Mouse (Mus musculus): ENCODE measurements around the gene Atxn1l.
"Not testable (repeated sequence)": the region's sequence is repeated elsewhere in the genome, so short reads cannot be mapped to it uniquely, and the experiment has no call there.

Atxn1l gene

GRCm38 (mm10) chr8:109737237-109738048 lies at the start of gene Atxn1l:
Gene Atxn1l (minus strand): TSS chr8:109737739.
- DNase-seq (ENCODE audit: low spot score), result peak; percentile 85

DNA sequence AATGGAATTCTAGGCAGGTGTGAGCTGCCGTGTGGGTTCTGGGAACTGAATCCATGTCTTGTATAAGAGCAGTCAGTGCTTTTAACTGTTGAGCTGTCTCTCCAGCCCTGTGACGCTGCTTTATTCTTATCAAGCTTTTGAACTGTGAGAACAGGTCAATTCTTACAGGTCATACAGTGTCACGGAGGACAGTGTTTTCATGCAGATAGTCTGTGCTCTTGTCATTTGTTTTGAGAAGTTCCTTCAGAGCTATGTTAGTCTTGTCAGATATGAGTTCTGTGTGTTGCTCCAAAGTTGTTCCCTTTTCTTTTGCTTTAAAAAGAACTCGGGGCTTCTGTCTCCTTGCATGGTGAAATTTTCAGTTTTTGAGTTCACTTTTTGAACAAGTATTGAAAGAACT lies 43.0 kb upstream of the Atxn1l start:
- no peak for DNase-seq (ENCODE audit: low spot score)

DNA sequence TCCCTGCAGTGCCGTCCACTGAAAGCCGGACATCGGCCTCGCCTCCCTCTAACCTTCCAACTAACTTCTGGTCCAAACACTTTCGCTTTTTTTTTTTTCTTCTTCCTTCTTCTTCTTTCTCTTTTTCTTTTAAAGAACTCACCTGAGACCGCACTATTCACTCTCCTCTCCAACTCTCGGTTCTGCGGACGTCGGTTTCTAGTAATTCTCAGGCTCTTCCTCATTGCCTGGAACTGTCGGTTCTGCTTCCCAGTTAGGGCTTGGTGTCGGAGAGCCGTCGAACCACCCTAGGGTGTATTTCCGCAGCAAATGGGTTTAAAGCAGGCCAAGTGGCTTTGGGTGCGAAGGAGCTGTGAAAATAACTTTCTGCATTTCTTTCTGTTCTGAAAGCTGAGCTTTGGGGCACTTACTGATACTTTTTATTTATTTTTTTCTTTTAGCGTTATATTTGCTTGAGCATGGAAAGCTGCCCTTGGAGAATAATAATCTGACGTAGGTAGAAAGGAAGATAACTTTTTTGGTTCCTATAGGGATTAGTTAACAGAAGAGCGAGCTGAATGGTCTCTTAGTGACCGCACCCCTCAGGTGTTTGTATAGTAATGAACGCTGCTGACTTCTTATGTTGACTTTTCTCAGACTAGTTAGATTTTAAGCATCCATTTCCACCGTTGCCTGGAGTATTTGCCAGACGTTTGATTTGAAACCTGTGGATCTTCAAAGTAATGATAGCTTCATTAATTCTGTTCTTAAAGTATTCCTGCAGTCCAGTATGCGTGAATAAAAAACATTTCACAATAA lies 42.1 kb upstream of the Atxn1l start:
- DNase-seq (ENCODE audit: low spot score), result no peak

DNA sequence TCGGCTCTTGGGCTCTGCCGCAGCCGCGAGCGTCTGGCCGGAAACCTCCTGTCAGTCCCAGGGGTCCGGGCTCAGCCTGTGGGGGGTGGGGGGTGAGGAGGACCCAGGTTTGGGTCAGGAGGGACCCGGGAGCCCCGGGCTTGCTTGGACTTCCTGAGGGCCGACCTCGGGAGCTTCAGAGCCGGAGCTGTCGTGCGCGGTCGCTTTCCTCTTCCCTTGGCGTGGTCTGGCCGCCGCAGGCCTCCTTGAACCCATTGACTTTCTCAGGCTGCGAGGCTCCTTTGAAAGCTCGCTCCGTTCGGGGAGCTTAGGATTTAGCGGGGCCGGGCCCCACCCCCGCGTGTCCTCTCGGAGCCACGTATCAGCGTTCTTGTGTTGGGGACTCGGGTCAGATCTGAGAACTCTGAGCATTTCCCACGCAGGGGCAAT lies 41.5 kb upstream of the Atxn1l start:
- DNase-seq (ENCODE audit: low spot score), result peak; percentile 39

DNA sequence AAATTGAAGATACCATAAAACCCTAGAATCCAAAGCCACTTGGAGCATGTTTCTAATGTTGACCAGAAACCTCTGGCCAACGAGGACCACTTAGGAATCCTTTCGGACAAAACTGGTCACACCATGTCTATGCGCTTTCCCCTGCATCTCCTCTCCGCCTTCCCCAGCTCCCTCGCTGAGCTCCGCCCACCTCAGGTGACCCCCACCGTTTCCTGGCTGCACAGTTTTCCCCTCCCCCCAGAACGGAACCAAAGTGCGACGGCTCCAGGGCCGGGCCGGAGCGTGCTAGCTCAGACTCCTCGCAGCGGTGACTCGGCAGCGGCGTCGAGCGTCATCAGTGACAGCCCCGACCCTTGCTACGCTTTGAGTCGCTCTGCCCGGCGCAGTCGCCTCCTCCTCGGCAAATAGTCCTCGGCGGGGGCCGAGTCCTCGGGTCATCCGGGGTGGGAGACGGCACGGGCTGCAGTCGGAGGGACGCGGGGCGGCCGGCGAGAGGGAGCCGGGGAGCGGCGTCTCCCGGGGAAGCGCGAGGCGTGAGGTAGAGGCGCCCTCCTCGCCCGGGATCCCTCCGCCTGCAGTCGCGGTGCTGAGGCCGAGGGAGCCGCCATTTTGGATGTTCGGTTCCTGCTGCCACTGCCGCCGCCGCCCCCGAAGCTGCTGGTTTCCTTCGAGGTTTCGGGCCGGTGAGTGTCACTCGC lies 40.9 kb upstream of the Atxn1l start, which contains the start of gene Ap1g1:
Gene Ap1g1, plus strand, starts transcription at position 275 of the 698 bp plus-strand sequence.
- peak; percentile 97 for DNase-seq (ENCODE audit: low spot score)

GRCm38 (mm10) chr8:109777851-109778250 lies 40.3 kb upstream of the Atxn1l start:
- no peak for DNase-seq (ENCODE audit: low spot score)

DNA sequence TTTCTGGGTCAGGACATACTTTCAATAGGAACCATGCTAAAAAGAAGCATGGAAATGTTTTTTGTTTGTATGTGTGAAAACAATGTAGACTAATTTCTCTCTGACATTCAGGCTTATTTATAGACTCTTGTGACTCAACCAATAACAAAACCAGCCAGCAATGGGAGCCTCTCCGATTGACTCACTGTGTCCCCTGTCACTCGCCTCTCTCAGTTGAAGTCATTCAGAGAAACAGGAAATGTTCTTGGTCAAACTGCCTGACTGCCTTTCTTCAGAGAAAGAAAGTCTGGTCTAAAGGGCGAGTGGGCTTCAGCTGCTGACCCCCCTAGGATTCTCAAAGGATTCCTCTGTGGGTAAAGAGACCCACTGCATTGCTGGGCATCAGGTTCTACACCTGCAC lies 35.6 kb upstream of the Atxn1l start:
- DNase-seq (ENCODE audit: low spot score), result no peak

- no peak for DNase-seq (ENCODE audit: low spot score)
Observed at GRCm38 (mm10) chr8:109766081-109766480, 28.5 kb upstream of the Atxn1l start.

DNA sequence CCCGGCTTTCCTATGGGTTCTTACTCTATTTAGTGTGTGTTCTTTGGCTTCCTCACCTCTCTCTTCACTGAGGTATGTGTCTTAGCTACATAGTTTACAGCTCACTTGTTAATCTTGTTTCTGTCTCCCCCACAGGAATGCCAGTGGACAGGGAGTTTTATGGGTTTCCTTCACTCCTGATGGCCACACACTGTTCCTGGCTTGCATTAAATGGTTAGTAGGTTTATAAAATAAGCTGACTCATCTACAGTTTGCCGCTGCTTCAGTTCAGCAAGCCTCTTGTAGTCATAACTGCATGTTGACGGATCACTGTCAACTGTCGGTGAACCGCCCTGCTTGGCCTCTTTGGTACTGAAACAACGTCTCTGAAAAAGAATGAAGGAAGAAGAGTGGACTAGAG lies 26.5 kb upstream of the Atxn1l start:
- DNase-seq (ENCODE audit: low spot score), result no peak

DNA sequence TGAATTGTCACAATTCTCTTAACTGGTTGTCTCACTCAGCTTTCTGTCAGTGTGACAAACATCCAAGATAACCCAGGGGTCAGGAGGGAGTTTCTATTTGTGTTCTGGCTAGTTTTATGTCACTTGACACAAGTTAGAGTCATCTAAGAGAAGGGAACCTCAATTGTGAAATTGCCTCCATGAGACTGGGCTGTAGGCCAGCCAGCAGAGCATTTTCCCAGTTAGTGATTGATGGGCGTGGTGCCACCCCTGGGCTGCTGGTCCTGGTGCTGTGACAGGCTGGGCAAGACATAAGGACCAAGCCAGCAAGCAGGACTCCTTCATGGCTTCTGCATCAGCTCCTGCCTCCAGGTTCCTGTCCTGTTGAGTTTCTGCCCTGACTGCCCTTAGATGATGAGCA lies 22.7 kb upstream of the Atxn1l start:
- DNase-seq (ENCODE audit: low spot score), result peak; percentile 92

DNA sequence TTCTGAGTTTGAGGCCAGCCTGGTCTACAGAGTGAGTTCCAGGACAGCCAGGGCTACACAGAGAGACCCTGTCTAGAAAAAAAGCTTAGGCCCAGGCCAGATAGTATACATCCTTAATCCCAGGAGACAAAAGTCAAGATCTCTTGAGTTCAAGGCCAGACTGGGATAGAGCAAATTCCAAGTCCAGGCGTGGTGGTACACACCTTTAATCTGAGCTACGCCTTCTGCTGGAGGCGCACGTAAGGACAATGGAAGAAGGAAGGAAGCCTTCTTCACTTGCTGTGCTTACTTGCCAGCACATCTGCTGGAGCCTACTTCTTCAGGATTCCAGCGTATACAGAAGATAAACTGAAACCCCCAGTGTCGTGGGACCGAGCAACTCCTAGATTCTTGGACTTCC lies 21.9 kb upstream of the Atxn1l start:
- DNase-seq (ENCODE audit: low spot score), result no peak

DNA sequence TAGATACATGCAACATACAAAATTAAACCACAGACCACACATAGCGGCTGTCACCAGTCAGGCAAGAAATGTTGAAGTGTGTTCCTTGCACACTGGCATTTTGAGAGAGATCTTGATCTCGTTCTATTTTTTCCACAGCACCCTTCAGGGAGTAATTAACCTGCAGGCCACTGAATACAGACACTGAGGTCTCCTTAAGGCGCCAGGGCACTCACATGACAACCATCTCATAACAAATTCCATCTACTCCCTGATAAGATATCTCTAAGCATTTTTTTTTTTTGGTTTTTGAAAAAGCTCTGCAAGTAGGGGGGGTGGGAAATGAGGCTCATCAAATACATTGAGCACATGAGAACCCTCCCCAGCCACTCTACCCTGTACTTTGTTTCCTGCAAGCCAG lies 19.3 kb upstream of the Atxn1l start:
- no peak for DNase-seq (ENCODE audit: low spot score)

GRCm38 (mm10) chr8:109755554-109755953 lies 18.0 kb upstream of the Atxn1l start:
- DNase-seq (ENCODE audit: low spot score), result not testable (repeated sequence)

- DNase-seq (ENCODE audit: low spot score), result no peak
Observed at GRCm38 (mm10) chr8:109754696-109755095, 17.2 kb upstream of the Atxn1l start.

GRCm38 (mm10) chr8:109751731-109752485 lies 14.4 kb upstream of the Atxn1l start:
- DNase-seq (ENCODE audit: low spot score), result no peak

- DNase-seq (ENCODE audit: low spot score), result peak; percentile 17
Observed at GRCm38 (mm10) chr8:109750699-109751098, 13.2 kb upstream of the Atxn1l start.

DNA sequence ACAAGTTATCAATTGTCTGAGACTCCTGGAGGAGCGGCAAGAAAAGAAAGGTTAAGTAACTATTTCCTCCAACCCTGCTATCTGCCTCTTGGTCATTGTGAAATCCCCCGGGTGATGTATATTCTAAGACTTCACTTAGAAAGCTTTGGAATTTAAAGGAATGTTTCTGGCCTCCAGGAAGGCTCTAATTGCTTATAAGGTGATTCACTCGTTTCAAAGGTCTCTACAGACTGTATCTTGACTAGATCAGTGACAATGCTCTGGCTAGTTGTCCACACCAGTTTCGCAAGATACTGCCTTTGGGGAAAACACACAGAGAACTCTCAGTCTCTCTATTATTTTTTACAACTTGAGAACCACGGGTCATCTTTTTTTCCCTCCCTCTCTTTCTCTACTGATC lies 12.7 kb upstream of the Atxn1l start:
- DNase-seq (ENCODE audit: low spot score), result peak; percentile 52

DNA sequence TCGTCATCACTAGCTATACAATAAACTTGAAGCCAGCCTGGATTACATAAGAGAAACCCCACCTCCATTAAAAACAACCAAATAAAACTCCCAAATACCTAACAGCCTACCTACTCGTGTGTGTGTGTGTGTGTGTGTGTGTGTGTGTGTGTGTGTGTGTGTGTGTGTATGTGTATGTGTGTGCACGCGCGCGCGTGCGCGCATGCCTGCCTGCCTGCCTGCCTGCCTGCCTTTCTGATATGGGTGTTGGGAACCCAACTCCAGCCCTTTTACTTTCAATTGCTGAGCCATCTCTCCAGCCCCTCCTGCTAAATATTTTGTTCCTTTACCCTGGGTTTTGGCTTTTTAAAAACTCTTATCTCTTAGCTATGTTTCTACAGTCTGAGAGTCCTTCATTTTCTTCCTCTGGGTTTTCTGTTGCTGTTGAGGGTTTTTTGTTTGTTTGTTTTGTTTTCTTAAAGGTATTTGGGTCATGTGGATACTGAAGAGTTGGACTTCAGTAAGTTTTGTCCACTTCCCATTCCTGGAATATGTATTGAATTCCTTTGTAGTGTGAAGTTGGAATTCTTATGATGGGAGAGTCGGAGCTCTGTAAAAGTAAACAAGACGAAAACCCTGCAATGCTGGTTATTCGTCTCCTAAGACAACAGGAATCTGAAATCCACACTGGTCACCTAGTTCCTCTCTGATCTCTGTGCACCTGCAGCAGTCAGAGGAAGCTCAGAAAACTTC lies 10.1 kb upstream of the Atxn1l start:
- DNase-seq (ENCODE audit: low spot score), result no peak

DNA sequence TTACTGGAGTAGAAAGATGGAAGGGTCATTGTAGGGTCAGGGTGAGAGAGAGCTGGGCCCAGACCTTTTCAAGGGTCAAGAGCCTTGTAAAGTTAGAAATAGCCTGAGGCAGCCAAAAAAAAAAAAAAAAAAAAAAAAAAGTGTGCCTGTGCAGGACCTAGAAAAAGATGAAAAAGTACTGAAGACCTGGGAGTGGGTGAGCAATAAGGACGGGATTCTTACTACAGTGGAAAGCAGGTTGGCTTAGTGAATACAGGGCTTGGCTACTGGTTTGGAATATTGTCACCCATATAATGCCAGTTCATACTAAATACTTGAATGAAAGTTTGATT lies 476 bp upstream of the Atxn1l start:
- DNase-seq (ENCODE audit: low spot score), result no peak

DNA sequence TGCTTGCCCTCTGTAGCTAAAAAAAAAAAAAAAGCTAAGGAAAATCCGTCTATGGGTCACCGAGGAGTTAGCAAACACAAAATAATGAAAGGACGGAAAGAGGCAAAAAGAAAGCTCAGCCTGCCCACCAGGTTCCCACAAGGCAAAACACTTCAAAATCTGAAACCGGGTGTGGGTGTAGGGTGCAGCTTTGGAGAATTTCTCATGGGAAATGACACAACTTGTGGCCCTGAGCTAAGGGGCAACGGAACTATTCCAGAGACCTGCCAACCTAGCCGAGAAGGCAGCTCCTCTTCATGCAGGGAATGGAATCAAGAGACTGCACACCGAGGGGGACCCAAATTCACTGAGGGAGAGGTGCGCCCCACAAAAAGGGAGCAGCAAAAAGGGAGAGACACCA lies 720 bp downstream of the Atxn1l start:
- peak; percentile 25 for DNase-seq (ENCODE audit: low spot score)

GRCm38 (mm10) chr8:109734018-109734417 lies 3.5 kb downstream of the Atxn1l start:
- no peak for DNase-seq (ENCODE audit: low spot score)

Measured in adipocyte (in vitro differentiated cells).